Mouse (Mus musculus): ENCODE measurements around the gene Selenos.

DNA sequence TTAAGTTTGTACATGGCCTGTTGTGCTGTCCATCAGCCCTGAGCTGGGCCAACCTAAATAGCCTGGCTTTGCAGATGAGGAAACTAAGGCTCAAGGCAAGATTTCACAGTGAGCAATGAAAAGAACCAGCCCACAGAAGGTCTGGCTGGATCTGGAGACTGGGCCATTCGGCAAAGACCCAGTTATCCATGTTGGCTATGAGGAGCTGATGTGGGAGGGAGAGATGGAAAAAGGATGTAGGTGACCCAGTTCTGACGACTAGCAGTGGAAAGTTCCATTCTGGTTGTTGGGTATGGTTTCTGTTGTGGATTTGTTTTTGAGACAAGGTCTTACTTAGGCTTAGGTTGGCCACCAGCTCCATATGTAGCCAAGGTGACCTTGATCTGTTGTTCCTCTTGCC is 8.6 kb downstream of the Selenos start:
- TF ChIP-seq CTCF (IDR thresholded peaks at IDR 0.05; ENCODE audit: low read depth) (no peak), EP300 (IDR thresholded peaks at IDR 0.05; ENCODE audit: low read depth) (no peak)

All from liver, postnatal 0 days (tissue).